Mouse (Mus musculus): ENCODE data around the gene Xdh.

DNA sequence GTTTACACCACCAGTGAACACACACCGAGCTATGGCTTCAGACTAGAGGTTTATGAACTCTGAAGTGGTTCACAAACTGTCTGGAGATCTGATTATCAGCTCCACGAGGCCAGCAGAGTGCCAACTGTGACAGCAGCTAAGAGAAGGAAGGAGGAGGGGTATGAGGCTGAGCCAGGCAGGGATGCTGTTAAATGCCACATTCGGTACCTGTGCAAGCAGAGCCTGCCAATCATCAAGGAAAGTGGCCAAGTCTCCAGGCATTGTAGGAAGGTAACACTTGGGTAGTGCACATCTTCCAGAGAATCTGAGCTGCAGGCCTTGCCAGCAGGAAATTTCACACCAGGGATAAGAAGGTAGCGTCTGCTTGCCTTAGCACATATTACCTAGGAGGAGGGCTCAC is 15.7 kb downstream of the Xdh start:
- no peak for TF ChIP-seq CTCF (conservative IDR thresholded peaks at IDR 0.05; ENCODE audit: low read length)
- TF ChIP-seq NANOG (IDR thresholded peaks at IDR 0.05; ENCODE audit: borderline replicate concordance, low read length), result no peak
